Mouse (Mus musculus) gastrocnemius, adult 18-20 months (tissue): ENCODE data around the gene Il10rb. TPM values are rescaled to one million over a fixed set of nuclear protein-coding genes. Genes with fewer than 3 reads are reported as not detected.
A peak's percentile ranks its signal among the peaks of the same experiment; 100 is the strongest.

ENCODE experiments used
- DNase-seq: peaks from one replicate; pipeline ENCODE4 v3.0.0; 2021; ENCODE audit warnings: low spot score
- total RNA-seq, 2 experiments: library from RNA; stranded (reverse); gene quantifications; 2 replicates each; pipeline ENCODE4 v1.2.3; 2021

The Il10rb gene
- total RNA-seq, 2 experiments from 2014 or later: 4.2 to 6.6 TPM

DNA sequence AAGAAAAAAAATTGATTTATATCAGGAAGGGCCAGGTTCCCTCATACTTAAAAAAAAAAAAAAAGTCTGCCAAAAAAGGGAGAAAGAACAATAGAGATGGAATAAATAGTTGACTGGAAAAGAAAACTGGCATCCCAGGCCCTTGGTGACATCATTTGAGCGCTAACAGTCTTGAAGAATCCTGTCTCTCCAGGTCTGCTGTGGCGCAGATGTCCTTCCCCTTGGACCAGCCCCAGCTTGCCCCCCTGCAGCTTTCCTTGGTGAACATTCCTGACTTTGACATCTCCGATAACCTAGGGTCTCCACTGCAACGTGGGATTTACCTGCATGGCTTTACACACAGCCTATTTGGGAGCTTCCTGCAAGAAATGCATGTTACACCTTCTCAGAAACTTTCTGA lies 24.4 kb upstream of the Il10rb start:
- no peak for DNase-seq

DNA sequence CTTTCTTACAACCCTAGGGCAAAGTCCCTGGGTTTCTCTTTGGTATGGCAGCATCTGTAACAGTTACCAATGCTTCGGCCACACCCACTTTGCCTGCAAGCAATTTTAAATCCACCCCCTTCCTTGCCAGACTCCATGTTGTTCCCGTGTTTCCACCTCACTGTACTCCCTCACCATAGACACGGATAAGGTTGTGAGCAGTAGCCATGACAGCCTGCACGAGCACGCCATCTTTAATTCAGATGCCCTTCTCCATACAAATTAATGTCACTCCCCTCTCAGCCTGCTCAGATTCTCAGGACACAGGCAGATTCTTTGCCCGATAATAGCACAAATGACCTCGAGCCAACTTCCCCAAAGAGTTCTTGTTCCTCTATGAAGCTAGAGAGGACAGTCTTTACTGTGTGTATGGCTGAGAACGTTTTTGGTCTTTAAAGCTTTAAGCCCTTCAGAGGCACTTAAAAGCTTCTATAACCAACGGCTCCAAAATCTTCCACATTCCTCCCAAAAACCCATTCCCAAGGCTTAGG lies 23.6 kb upstream of the Il10rb start:
- DNase-seq: no peak

DNA sequence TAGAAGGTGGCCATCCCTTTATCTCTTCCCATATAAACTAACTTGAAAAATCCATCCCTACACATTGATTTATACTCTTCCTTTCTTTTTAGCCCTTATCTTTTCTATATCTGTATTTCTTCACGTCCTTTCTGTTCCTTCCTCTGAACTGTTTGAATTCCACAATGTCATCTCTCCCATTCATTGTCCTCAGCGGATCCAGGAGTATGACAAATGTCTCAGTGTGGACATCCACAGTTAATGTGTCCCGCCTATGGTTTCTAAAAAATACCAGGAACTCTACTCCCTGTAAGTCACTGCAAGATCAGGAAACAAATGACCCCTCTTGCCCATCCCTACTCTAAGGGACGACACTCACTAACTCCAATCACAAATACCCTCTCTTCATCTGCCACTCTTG lies 21.7 kb upstream of the Il10rb start:
- no peak for DNase-seq

DNA sequence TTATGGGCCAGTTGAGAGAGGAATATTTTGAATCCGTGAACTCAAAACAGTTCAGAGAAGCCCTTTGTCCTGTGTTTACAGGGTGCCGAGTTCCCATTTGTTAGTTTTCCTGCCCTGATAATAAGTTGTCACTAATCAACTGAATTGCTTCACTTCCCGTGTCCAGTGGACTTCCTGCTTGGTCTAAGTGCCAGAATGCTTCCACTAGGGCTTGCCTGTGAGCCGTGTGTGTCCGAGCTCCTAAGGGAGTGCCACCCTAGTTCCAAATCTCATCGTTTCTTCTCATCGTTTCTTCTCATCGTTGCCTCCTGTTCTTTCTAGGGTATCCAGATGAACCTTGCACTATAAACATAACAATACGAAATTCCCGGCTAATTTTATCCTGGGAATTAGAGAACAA lies 20.3 kb upstream of the Il10rb start:
- DNase-seq: peak; percentile 47

DNA sequence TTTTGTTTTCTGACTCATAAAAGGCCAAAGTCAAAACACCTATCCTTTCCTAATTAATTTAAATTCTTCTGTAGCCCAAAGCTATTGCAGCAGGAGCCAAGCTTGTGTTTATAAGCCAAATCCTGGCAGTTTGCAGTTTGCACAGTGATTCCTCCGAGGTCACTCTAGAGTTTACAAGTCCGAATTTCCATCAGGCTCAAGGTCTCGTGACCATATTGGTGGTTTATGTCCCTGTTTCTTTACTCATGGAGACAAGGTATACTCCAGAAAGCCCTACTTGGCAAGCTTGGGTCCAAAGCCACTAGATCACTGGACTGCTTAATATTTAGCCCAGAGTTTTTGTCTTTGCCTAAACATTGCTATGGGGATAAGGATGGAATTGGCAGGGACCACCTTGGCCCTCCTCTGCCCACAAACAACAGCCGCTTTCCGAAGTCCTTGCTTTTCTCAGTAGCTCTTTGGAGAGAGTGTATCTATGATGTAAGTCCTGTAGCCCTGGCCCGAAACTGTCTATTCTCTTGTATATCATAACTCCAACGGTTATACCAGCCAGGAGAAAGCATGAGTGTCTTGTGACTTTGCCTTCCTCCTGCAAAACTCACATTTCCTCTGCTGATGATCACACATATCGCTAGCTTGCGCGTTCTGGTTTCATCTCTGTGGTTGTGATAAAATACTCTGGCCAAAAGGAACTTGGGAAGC lies 19.4 kb upstream of the Il10rb start:
- DNase-seq: no peak

DNA sequence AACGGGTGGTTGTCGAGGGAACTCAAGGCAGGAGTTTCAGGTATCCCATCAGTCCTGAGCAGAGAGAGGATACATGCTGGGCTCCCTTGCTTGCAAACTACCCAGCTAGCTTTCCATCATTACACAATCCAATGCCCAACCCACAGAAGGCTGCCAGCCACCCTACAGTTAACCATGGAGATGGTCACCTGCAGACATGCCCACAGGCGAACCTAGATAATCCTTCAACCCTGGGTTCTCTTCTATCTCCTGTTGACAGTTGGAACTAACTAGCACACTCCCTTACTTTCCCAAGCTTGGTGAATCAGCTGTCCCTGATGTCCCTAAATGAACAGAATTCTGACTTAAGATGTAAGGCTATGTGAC lies 18.9 kb upstream of the Il10rb start:
- no peak for DNase-seq

DNA sequence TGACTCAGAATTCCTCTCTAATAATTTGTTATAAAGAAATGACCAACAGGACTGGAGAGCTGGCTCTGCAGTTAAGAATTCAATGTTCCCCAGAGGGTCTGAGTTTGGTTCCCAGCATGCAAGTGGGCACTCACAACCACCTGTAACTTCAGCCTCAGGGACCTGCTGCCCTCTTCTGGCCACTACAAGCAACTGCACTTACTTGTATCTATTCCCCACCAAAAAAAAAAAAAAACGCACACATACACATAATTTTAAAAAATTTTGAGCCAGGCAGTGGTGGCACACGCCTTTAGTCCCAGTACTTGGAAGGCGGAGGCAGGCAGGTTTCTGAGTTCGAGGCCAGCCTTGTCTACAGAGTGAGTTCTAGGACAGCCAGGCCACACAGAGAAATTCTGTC lies 15.9 kb upstream of the Il10rb start:
- DNase-seq: no peak

DNA sequence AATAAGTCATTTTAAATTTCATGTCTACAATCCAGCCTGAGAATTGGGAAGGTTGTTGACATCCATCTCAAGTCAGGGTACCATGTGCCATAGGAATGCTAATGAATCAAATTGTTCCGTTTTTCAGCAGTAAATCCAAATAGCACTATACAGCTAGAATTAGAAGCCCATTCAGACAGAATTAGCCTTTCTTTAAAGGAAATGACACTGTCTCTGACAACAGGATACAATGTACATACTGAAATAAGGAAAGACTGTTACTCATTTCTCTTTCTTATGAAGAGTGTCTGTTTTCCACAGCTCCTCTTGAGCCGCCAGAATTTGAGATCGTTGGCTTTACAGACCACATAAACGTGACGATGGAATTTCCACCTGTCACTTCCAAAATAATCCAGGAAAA lies 14.5 kb upstream of the Il10rb start, which contains the start of gene Gm21970:
TSS of gene Gm21970 (plus strand) at position 301 of the 400 bp plus-strand sequence.
- no peak for DNase-seq

DNA sequence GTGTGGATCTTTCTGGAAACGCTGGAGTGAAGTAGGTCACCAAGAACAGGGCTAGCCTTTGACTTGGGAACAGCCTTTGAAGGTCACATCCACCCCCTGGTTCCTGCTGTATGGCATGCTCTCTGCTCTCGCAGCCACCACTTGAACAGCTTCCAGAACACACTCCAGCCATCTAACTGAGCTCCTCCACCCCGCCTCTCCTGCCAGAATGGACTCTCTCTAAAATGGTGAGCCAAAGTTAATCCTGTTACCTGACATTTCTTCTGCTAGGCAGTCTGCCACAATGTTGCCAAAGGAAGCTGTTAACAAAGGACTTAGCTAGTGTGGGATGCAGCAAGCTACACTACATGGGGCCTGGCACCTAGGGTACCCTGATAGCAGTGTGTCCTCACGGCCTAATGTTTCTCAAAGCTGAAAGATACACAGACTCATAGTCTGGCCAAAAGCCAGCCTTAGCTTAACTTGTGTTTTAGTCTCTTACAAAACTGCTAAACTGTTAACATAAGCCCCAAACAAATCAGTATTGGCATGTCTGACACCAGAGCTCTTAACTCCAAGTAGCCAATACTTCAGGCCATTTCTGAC lies 11.0 kb upstream of the Il10rb start:
- DNase-seq: no peak

DNA sequence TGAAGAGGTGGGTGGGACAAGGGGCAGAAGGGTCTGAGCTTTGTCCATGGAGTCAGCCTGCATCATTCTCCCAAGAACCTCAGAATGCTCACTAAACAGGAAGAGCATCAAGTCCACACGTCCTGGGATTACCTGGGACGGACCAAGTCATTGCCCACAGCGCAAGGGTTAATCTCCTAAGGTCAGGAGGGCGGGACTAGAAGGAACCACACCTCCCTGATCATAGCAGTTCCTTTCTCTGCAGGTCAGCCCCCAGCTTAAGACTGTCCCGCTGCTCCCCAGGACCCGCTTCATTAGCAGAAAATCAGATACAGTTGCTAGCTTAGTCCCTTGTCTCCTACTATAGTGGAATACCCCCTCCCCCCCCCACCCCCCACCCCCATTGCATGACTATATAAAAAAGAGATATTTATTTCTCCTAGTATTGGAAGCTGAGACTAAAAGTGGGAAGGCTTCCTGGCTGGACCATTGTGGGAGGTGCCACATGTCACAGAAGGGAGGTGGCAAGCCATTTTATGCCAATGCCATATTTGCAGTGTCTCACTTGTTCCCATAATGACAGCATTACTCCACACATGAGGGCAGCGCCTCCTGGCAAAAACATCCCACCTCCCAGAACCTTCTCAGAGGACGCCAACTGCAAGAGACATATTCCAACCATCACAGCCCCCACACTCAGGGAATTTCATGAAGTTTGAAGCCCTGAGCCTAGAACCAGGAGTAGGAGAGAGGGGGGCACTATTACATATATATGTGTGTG lies 10.2 kb upstream of the Il10rb start:
- DNase-seq: no peak

DNA sequence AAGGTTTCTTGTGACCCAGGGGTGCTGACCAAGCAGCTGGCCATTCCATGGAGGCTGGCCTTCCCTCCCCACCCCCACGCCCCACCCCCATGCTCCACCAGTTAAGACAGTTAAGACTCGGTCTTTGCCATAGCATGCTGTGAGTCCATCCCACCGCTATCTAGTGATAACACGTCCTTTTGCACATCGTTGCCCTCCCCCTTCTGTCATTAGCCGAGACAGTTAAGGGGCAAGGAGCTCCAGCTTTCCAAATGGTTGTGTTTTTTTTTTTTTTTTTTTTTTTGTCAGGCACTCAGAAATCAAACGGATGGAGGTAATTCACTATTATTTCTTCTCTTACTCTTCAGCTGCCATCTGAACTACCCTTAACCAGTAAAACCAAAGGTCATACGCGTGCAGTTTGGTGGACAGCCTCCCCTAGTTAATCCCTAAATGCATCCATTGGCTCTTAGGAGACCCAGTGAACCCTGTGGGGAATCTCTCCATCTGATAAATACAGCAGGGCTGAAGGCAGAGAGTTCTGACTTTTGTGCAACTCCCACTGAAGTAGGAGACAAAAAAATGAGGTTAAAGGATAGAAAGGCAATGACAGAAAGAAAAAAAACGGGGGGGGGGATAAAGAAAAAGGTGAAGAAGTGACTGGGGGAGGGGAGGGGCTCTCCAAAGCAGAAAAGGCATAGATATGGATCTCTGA lies 9.0 kb upstream of the Il10rb start:
- no peak for DNase-seq

DNA sequence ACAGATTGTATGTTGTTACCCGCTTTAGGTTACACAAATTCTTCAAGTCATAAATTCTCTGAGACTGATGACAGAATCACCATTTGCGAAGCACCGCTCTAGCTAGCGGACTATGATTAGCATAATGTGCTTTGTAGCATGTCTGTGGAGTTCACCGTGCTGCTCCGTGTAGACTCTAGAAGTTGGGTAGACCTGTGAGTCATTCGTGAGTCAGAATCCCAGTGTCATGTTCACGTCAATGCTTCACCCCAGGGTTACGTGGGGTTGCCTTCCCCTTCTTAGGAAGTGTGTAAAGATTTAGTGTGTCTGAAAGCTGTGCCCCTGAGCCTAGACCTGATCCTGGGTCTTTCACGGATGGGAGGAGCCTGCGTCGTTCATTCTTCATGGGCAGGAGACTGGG lies 7.9 kb upstream of the Il10rb start:
- no peak for DNase-seq

DNA sequence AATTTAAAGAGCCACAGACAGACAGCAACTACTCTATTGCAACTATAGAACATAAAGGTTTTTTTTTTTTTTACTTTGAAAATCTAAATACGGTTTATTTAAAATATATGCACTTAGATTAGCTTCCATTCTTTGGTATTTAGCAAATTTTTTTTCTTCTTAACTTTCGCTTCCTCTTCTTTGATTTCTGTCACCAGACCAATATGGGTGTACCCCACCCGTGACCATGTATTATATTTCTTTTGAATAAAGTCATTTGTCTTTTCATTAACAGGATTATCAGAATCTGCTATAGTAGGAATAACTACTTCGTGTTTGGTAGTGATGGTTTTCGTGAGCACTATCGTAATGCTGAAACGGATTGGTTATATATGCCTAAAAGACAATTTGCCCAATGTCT lies 7.0 kb upstream of the Il10rb start:
- DNase-seq: no peak

DNA sequence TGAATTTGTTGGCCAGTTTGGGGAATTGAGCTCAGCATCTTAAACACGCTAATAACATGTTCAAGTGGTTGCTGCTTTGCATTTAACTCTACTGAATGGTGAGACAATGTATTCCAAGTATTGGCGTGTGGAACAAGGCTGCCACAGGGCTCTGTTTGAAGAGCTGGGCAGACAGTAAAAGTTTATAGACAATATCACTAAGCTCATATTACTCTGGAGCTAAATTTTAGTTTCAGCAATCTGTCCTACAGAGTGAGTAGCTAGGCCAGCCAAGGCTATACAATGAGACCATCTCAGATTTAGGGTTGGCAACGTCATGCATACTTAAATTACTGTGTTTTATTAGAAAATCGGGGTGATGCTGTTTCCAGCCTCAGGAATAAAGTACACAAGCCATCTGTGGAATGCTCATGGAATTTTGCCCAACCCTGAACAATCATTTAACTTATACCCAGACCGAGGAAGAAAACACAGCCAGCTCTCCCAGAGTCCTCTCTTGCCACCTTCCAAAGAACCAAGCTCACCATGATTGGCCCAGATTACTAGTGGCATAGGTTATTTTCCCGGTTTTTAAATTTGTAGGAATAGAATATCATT lies 4.3 kb upstream of the Il10rb start:
- no peak for DNase-seq

DNA sequence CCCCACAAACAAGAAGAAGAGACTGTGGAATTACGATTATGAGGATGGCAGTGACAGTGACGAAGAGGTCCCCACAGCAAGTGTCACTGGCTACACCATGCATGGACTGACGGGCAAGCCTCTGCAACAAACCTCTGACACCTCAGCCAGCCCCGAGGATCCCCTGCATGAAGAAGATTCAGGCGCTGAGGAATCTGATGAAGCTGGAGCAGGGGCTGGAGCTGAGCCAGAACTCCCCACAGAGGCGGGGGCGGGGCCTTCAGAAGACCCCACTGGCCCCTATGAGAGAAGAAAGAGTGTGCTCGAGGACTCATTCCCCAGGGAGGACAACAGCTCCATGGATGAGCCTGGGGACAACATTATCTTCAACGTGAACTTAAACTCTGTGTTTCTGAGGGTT lies 2.2 kb upstream of the Il10rb start:
- DNase-seq: no peak

DNA sequence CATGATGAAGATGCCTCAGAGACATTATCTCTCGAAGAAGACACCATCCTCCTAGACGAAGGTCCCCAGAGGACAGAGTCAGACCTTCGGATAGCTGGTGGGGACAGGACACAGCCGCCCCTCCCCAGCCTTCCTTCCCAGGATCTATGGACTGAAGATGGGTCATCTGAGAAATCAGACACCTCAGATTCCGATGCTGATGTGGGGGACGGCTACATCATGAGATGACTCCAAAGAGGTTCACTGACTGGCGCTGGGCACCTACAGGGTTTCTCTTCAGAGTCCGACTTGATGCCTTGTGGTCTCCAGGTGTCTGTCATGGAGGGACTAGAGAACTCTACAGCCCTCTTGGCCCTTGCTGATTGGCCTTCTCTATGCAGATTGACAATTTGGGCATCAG lies 1.8 kb upstream of the Il10rb start:
- no peak for DNase-seq

DNA sequence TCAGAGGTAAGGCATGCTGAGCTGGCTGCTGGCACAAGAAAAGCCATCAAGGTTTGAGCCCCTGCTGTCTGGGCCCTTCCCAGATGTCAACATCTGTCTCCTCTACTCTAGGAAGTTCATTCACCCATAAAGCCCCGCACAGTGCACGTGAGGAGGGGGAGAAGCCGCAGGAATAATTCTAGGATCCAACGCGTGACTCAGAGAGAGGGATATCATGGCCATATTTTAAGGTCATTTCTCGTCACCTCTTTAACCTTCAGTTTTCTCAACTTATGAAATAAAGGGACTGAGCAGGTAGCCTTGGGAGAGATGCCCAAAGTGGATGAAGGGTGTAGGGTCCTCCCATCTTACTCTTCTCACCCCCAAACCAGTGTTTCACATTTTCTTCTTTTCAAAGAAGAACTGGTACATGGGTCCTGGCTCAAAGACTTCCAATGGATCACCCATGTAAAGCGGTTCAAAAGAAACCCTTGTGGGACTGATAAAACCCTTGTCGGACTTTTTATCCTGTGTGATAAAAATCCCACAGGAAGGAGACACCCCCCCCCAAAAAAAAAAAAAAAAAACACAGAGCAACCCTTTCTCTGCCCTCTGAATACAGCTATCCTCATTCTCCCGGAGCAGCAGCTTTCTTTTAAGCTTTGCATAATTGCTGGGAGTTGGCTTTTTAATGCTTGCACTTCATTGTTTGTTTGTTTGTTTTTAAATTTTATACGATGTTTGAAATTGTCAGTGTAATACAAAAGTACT lies 961 bp upstream of the Il10rb start:
- no peak for DNase-seq

DNA sequence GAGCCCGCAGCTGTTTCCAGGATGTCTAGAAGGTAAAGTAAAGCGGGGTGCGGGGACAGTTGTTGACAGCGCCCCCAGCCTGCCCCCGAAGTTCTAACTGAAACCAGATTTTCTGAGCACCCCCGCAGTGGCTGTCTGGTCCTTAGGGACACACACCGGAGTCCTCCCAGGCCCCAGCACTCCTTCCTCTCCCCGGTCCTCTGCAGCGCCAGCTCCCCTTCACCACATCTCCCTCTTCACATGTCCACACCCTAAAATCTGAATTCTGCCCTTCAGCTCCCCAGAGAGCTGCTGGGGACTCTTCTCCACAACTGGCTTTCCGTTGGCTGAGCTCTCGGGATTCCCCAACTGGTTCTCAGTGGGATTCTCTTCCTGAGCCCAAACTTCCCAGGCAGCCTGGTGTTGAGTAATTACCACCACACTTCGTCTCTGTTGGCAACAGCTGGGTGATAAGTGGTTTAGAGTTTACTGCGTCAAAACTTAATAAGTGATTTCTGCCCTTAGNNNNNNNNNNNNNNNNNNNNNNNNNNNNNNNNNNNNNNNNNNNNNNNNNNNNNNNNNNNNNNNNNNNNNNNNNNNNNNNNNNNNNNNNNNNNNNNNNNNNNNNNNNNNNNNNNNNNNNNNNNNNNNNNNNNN lies 739 bp downstream of the Il10rb start:
- DNase-seq: peak; percentile 21

DNA sequence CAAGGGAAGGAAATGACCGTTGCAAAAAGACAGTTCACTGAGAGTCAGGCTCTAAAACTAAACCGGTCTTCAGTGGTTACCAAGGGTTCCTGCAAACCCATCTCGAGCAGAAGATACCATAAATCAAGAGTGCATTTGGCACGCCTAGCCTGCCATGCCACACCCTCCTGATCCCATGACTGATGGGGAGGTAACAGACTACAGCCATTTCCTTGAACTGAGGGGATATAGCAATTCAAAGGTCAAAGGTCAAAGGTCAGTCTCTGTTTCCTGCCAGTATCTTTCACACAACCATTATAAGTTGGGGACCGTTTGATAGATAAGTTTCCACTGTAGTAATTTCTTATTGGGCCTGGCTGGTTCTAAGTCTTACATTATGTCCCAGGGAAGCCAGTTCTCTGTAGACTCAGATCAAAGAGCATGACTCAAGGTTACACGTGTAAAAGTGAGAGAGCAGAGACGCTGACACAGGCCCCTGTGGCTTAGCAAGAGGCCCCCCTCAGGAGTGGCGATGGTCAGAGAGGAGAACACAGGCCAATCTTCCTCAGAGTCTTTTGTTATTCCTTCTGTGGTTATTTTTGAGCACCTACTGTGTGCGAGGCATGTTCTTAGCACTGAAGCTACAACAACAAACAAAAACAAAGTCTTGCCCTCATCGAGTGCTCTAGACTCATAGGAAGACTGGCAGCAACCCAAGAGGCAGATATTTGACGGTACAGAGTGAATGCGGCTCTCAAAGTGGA lies 7.3 kb downstream of the Il10rb start:
- no peak for DNase-seq
